Mouse (Mus musculus): ENCODE results near the gene Ccdc7a. TPM values are rescaled to one million over a fixed set of nuclear protein-coding genes. Genes with fewer than 3 reads are reported as not detected.
"Not testable (repeated sequence)": the region's sequence is repeated elsewhere in the genome, so short reads cannot be mapped to it uniquely, and the experiment has no call there.

Ccdc7a gene
- not detected for total RNA-seq (2021)
- long read RNA-seq, experiment 1 = 0 reads
- long read RNA-seq, experiment 2 = 0 reads

GRCm38 (mm10) chr8:129065417-129065816 is at the start of gene Ccdc7a:
Gene Ccdc7a, minus strand, starts transcription at chr8:129065517.
- not testable (repeated sequence) for DNase-seq

GRCm38 (mm10) chr8:129066834-129067233 is 1.5 kb upstream of the Ccdc7a start, which contains the start of gene Ccdc7b:
Gene Ccdc7b, plus strand, starts transcription at chr8:129067134.
- DNase-seq = not testable (repeated sequence)

- no peak for DNase-seq
These were observed 73.9 kb downstream of the Ccdc7a start for GRCm38 (mm10) chr8:128991389-128991788.

GRCm38 (mm10) chr8:128948941-128949340 is 116.4 kb downstream of the Ccdc7a start:
- DNase-seq = not testable (repeated sequence)

- DNase-seq = peak; percentile 38
These were observed 124.2 kb downstream of the Ccdc7a start for GRCm38 (mm10) chr8:128941022-128941641.

- DNase-seq = no peak
These were observed 131.9 kb downstream of the Ccdc7a start for GRCm38 (mm10) chr8:128933446-128933845.

GRCm38 (mm10) chr8:128882719-128883118 is 182.6 kb downstream of the Ccdc7a start:
- no peak for DNase-seq

- no peak for DNase-seq
These were observed 221.6 kb downstream of the Ccdc7a start for GRCm38 (mm10) chr8:128843749-128844148.

GRCm38 (mm10) chr8:128812521-128812920 is 252.8 kb downstream of the Ccdc7a start:
- DNase-seq = no peak

GRCm38 (mm10) chr8:128798594-128798993 is 266.7 kb downstream of the Ccdc7a start, which contains the start of gene Gm3952:
Gene Gm3952, minus strand, starts transcription at chr8:128798694.
- DNase-seq = no peak

- DNase-seq = no peak
These were observed 329.6 kb downstream of the Ccdc7a start for GRCm38 (mm10) chr8:128735692-128736091.

GRCm38 (mm10) chr8:128734118-128734517 is 331.2 kb downstream of the Ccdc7a start:
- DNase-seq = no peak

GRCm38 (mm10) chr8:128732254-128732653 is 333.1 kb downstream of the Ccdc7a start:
- no peak for DNase-seq

- DNase-seq = no peak
These were observed 338.1 kb downstream of the Ccdc7a start for GRCm38 (mm10) chr8:128727213-128727612.

GRCm38 (mm10) chr8:128724819-128725218 is 340.5 kb downstream of the Ccdc7a start:
- DNase-seq = no peak

GRCm38 (mm10) chr8:128716184-128716583 is 349.1 kb downstream of the Ccdc7a start:
- DNase-seq = no peak

GRCm38 (mm10) chr8:128709261-128709660 is 356.1 kb downstream of the Ccdc7a start:
- peak; percentile 88 for DNase-seq

- no peak for DNase-seq
These were observed 360.5 kb downstream of the Ccdc7a start for GRCm38 (mm10) chr8:128704836-128705235.

- no peak for DNase-seq
These were observed 360.9 kb downstream of the Ccdc7a start for GRCm38 (mm10) chr8:128704376-128704775.

GRCm38 (mm10) chr8:128697945-128698344 is 367.4 kb downstream of the Ccdc7a start:
- DNase-seq = no peak

- no peak for DNase-seq
These were observed 368.5 kb downstream of the Ccdc7a start for GRCm38 (mm10) chr8:128696701-128697397.

GRCm38 (mm10) chr8:128690056-128690455 is 375.3 kb downstream of the Ccdc7a start:
- DNase-seq = no peak

GRCm38 (mm10) chr8:128688679-128689078 is 376.6 kb downstream of the Ccdc7a start:
- DNase-seq = no peak
